Mouse (Mus musculus) MEL (cell line): ENCODE data around the gene Fam177a. TPM values are rescaled to one million over a fixed set of nuclear protein-coding genes. Genes with fewer than 3 reads are reported as not detected.
"Not testable (repeated sequence)": the region's sequence is repeated elsewhere in the genome, so short reads cannot be mapped to it uniquely, and the experiment has no call there.

Experiments
- DNase-seq: peaks from one replicate; pipeline ENCODE4 v3.0.0; 2011; ENCODE audit warnings: low read depth, low spot score
- H3K27ac ChIP-seq: 2 replicates; pipeline ENCODE4 v1.5.1; 2012; ENCODE audit warnings: low read depth, mild to moderate bottlenecking, control low read depth, low read length, moderate library complexity; ENCODE audit not compliant: control insufficient read depth
- H3K27me3 ChIP-seq, 2 experiments: fragments of 150-350 bp in 1 of 2; sonication (generic) in 1 of 2; 2 replicates each; pipeline ENCODE4 v1.6.1; 2012; ENCODE audit warnings: low read length in 2 of 2, mild to moderate bottlenecking in 2 of 2, improper control_type of control experiment in 1 of 2, moderate library complexity in 1 of 2; ENCODE audit not compliant: insufficient read depth in 2 of 2, control insufficient read depth in 1 of 2
- H3K36me3 ChIP-seq, 2 experiments: 2 replicates each; pipeline ENCODE4 v1.6.1; 2012 to 2014; ENCODE audit warnings: low read length in 2 of 2, improper control_type of control experiment in 1 of 2, inconsistent platforms in 1 of 2, mild to moderate bottlenecking in 1 of 2; ENCODE audit not compliant: insufficient read depth in 2 of 2, control insufficient read depth in 1 of 2
- H3K4me1 ChIP-seq, 2 experiments: fragments of 150-350 bp in 1 of 2; sonication (generic) in 1 of 2; 2 replicates each; pipeline ENCODE4 v1.6.1; 2012; ENCODE audit warnings: low read length in 2 of 2, improper control_type of control experiment in 1 of 2, mild to moderate bottlenecking in 1 of 2; ENCODE audit not compliant: insufficient read depth in 2 of 2, control insufficient read depth in 1 of 2
- H3K4me3 ChIP-seq, 2 experiments: fragments of 150-350 bp in 1 of 2; sonication (generic) in 1 of 2; 2 replicates each; pipeline ENCODE4 v1.5.1; 2012; ENCODE audit warnings: low read depth in 2 of 2, low read length in 2 of 2, mild to moderate bottlenecking in 2 of 2, moderate library complexity in 2 of 2, control low read depth in 1 of 2, improper control_type of control experiment in 1 of 2; ENCODE audit not compliant: control insufficient read depth in 1 of 2, insufficient read depth in 1 of 2
- H3K79me2 ChIP-seq: 2 replicates; pipeline ENCODE4 v1.6.1; 2012; ENCODE audit warnings: mild to moderate bottlenecking, low read length, moderate library complexity; ENCODE audit not compliant: control insufficient read depth, poor library complexity, insufficient read depth
- H3K9ac ChIP-seq: 2 replicates; pipeline ENCODE4 v1.6.1; 2012; ENCODE audit warnings: low read depth, mild to moderate bottlenecking, control low read depth, low read length, moderate library complexity; ENCODE audit not compliant: control insufficient read depth, poor library complexity, severe bottlenecking
- H3K9me3 ChIP-seq: fragments of 150-350 bp; sonication (generic); replicated peaks from 2 replicates; pipeline ENCODE4 v1.6.1; 2012; ENCODE audit warnings: mild to moderate bottlenecking, low read length, improper control_type of control experiment, moderate library complexity; ENCODE audit not compliant: insufficient read depth
- CHD2 ChIP-seq: IDR thresholded peaks from 2 replicates; pipeline ENCODE4 v1.6.1; 2011; ENCODE audit warnings: low read length, improper control_type of control experiment
- ELF1 ChIP-seq: IDR thresholded peaks from 2 replicates; pipeline ENCODE4 v1.6.1; 2014; ENCODE audit warnings: low read depth, mild to moderate bottlenecking, inconsistent platforms, low read length, improper control_type of control experiment, moderate library complexity
- ETS1 ChIP-seq: IDR thresholded peaks from 2 replicates; pipeline ENCODE4 v1.6.1; 2012; ENCODE audit warnings: low read depth, mild to moderate bottlenecking, inconsistent platforms, low read length, improper control_type of control experiment, moderate library complexity
- HCFC1 ChIP-seq: IDR thresholded peaks from 2 replicates; pipeline ENCODE4 v1.6.1; 2012; ENCODE audit warnings: low read depth, mild to moderate bottlenecking, inconsistent platforms, low read length, improper control_type of control experiment, moderate library complexity
- MAX ChIP-seq: IDR thresholded peaks from 2 replicates; pipeline ENCODE4 v1.6.1; 2011; ENCODE audit warnings: low read length, improper control_type of control experiment
- MAZ ChIP-seq: IDR thresholded peaks from 2 replicates; pipeline ENCODE4 v1.6.1; 2012; ENCODE audit warnings: low read depth, mild to moderate bottlenecking, inconsistent platforms, low read length, improper control_type of control experiment
- NELFE ChIP-seq: IDR thresholded peaks from 2 replicates; pipeline ENCODE4 v1.6.1; 2011; ENCODE audit warnings: low read depth, low read length, improper control_type of control experiment
- NRF1 ChIP-seq: IDR thresholded peaks from 2 replicates; pipeline ENCODE4 v1.6.1; 2014; ENCODE audit warnings: low read depth, mild to moderate bottlenecking, inconsistent platforms, low read length, improper control_type of control experiment, moderate library complexity; ENCODE audit not compliant: poor library complexity, insufficient read depth, severe bottlenecking
- POLR2A ChIP-seq, 2 experiments: IDR thresholded peaks; 2 replicates each; pipeline ENCODE4 v1.6.1; 2011 to 2012; ENCODE audit warnings: low read length in 2 of 2, mild to moderate bottlenecking in 2 of 2, control low read depth in 1 of 2, improper control_type of control experiment in 1 of 2, low read depth in 1 of 2, moderate library complexity in 1 of 2; ENCODE audit not compliant: control insufficient read depth in 1 of 2, insufficient read depth in 1 of 2, poor library complexity in 1 of 2
- SIN3A ChIP-seq: IDR thresholded peaks from 2 replicates; pipeline ENCODE4 v1.6.1; 2012; ENCODE audit warnings: low read length, improper control_type of control experiment, inconsistent platforms
- TBP ChIP-seq: IDR thresholded peaks from 2 replicates; pipeline ENCODE4 v1.8.0; 2011; ENCODE audit warnings: low read depth, low read length, improper control_type of control experiment
- polyA plus RNA-seq, 2 experiments: library from polyadenylated mRNA; stranded (reverse) in 1 of 2; unstranded in 1 of 2; fragments of >175 nt in 1 of 2; fragments of >200 nt in 1 of 2; gene quantifications; 2 replicates each; pipeline versions ENCODE4 v1.2.1 to v1.2.4; 2012; ENCODE audit warnings: low replicate concordance in 2 of 2, low read depth in 1 of 2; ENCODE audit not compliant: insufficient read length in 2 of 2, insufficient read depth in 1 of 2, missing spikeins in 1 of 2
- total RNA-seq: library from RNA; depleted of rRNA; stranded (reverse); fragments of 300-350 nt; gene quantifications from 2 replicates; pipeline ENCODE4 v1.2.3, GENCODE M21; 2012

Gene Fam177a
- total and polyA plus RNA-seq, 3 experiments = 6.4 TPM; not detected in 2

GRCm38 (mm10) chr12:55079726-55080600 lies 44.3 kb upstream of the Fam177a start, which contains the start of the genes 2700097O09Rik and Srp54a:
2700097O09Rik (minus strand) TSS chr12:55080110.
Srp54a (plus strand) TSS chr12:55080262.
- TF ChIP-seq MAZ (0 out of 2 replicates have a peak, but pooled peaks have one; percentile 25), NRF1 (peak; percentile 75), SIN3A (peak; percentile 65), CHD2 (peak; percentile 18; the same call in 1 of the 2 replicates), NELFE (peak; percentile 36), ETS1 (peak; percentile 51; the same call in 1 of the 2 replicates), HCFC1 (peak; percentile 83), ELF1 (peak; percentile 59), POLR2A (IDR thresholded peaks at IDR 0.05; ENCODE audit: control insufficient read depth in 1 of 2, insufficient read depth in 1 of 2, low read depth in 1 of 2, low read length in 2 of 2, poor library complexity in 1 of 2) (peak; percentile 16 to 71; a peak in 1 of 4 replicates), TBP (peak; percentile 15), MAX (peak; percentile 4; the same call in 1 of the 2 replicates)
- not testable (repeated sequence) for H3K4me1 ChIP-seq, H3K27me3 ChIP-seq, H3K9me3 ChIP-seq, H3K36me3 ChIP-seq
- DNase-seq = peak; percentile 95
- peak within 1 kb of the TSS; percentile 92 for H3K9ac ChIP-seq
- peak within 1 kb of the TSS; percentile 92 to 93 for H3K4me3 ChIP-seq
- peak within 1 kb of the TSS; percentile 96 for H3K27ac ChIP-seq
- H3K79me2 ChIP-seq = peaks cover 25% of the 10 kb centered on the region

- H3K36me3 ChIP-seq, H3K4me1 ChIP-seq, H3K9me3 ChIP-seq, H3K27me3 ChIP-seq: not testable (repeated sequence)
- peaks cover 21% of the 10 kb centered on the region for H3K79me2 ChIP-seq
- peak overlapping the region; percentile 63 for H3K9ac ChIP-seq
- DNase-seq = peak; percentile 43
- peak overlapping the region; percentile 50; the same call in 1 of the 2 replicates for H3K27ac ChIP-seq
- H3K4me3 ChIP-seq = peak overlapping the region; percentile 62 to 64
Measured at GRCm38 (mm10) chr12:55080601-55080942, 43.7 kb upstream of the Fam177a start.

DNA sequence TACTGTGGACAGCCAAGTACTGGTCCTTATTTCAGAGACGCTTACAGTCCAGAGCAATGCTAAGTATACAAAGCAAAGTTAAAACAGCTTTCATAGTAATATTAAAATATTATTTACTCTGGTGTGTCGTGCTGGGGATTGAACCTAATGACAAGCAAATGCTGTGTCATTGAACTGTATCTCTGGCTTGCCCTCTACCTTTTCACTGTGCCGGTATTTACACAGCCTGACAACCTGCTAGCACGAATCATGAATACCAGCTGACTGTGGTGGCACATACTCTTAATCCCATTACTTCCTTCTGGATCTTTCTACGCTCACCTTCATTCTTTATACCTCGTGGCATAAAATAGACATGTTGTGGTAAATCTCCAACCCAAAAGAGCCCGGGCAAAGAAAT lies 32.1 kb upstream of the Fam177a start:
- not testable (repeated sequence) for H3K4me1 ChIP-seq, H3K9me3 ChIP-seq, H3K79me2 ChIP-seq, H3K4me3 ChIP-seq, H3K36me3 ChIP-seq, H3K27me3 ChIP-seq, DNase-seq, H3K27ac ChIP-seq, H3K9ac ChIP-seq

GRCm38 (mm10) chr12:55112616-55113015 lies 11.7 kb upstream of the Fam177a start:
- H3K4me3 ChIP-seq, H3K4me1 ChIP-seq, H3K36me3 ChIP-seq, H3K79me2 ChIP-seq, H3K27ac ChIP-seq, H3K27me3 ChIP-seq, H3K9me3 ChIP-seq, DNase-seq, H3K9ac ChIP-seq: not testable (repeated sequence)

DNA sequence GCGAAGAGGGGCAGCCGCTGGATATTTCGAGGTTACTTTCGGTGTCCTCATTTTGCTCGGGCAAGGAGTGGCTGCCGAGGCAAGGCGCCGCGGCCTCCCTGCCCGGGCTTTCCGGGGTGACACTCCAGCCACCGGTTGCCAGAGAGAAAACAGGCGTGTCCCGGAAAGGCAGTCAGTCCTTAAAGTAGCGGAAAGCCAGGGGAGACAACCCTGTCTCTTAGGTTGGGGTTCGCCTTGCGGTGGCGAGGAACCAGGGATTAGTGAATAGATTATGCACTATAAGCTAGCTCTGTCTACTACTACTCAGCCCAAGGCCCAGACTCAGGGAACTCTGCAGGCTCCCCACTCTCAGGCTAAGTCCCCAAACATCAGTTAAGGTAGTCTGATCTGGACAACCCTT lies 462 bp downstream of the Fam177a start:
- H3K79me2 ChIP-seq, H3K4me1 ChIP-seq, H3K4me3 ChIP-seq, H3K27me3 ChIP-seq, H3K9me3 ChIP-seq, H3K27ac ChIP-seq, DNase-seq, H3K36me3 ChIP-seq, H3K9ac ChIP-seq: not testable (repeated sequence)
